Mouse (Mus musculus) testis, adult 2 months (tissue): Measurements from ENCODE around the gene Creb3l2. TPM values are rescaled to one million over a fixed set of nuclear protein-coding genes. Genes with fewer than 3 reads are reported as not detected.
A peak's percentile ranks its signal among the peaks of the same experiment; 100 is the strongest.

Experiments used
- H3K27ac ChIP-seq: fragments of 200-500 bp; 2 replicates; pipeline ENCODE4 v1.5.1; 2012; ENCODE audit warnings: low read depth, low read length; ENCODE audit not compliant: control insufficient read depth, insufficient read depth
- H3K27me3 ChIP-seq: fragments of 200-500 bp; 2 replicates; pipeline ENCODE4 v1.6.1; 2012; ENCODE audit warnings: mild to moderate bottlenecking, low read length, moderate library complexity; ENCODE audit not compliant: control insufficient read depth, insufficient read depth
- H3K36me3 ChIP-seq: fragments of 200-500 bp; 2 replicates; pipeline ENCODE4 v1.6.1; 2012; ENCODE audit warnings: mild to moderate bottlenecking, low read length; ENCODE audit not compliant: control insufficient read depth, insufficient read depth
- H3K4me1 ChIP-seq: fragments of 200-500 bp; 2 replicates; pipeline ENCODE4 v1.6.1; 2012; ENCODE audit warnings: low read length; ENCODE audit not compliant: control insufficient read depth, insufficient read depth
- H3K4me3 ChIP-seq: fragments of 200-500 bp; 2 replicates; pipeline ENCODE4 v1.5.1; 2012; ENCODE audit warnings: low read depth, mild to moderate bottlenecking, low read length, moderate library complexity, mixed read lengths; ENCODE audit not compliant: control insufficient read depth
- CTCF ChIP-seq: fragments of 200-500 bp; IDR thresholded peaks from 2 replicates; pipeline ENCODE4 v1.5.1; 2012; ENCODE audit warnings: low read depth, mild to moderate bottlenecking, inconsistent platforms, low read length, moderate library complexity; ENCODE audit not compliant: control insufficient read depth, insufficient read depth, insufficient replicate concordance
- POLR2A ChIP-seq: fragments of 200-500 bp; IDR thresholded peaks from 2 replicates; pipeline ENCODE4 v1.6.1; 2012; ENCODE audit warnings: low read depth, mild to moderate bottlenecking, inconsistent platforms, low read length, moderate library complexity; ENCODE audit not compliant: control insufficient read depth
- polyA plus RNA-seq: library from polyadenylated mRNA; depleted of rRNA; stranded (reverse); fragments of >200 nt; gene quantifications from 2 replicates; pipeline ENCODE4 v1.2.3, GENCODE M21; 2012

The Creb3l2 gene
- polyA plus RNA-seq, 1 experiment = 2.1 TPM

GRCm38 (mm10) chr6:37325076-37325475, 116.9 kb downstream of the Creb3l2 start:
- H3K27ac ChIP-seq = no peak overlapping the region
- H3K4me3 ChIP-seq = no peak overlapping the region
- H3K4me1 ChIP-seq = peaks cover 2% of the 10 kb centered on the region; the same call in 1 of the 2 replicates
- H3K27me3 ChIP-seq = no peaks in the 10 kb centered on the region
- no peaks in the 10 kb centered on the region for H3K36me3 ChIP-seq
- TF ChIP-seq CTCF (no peak), POLR2A (no peak)

DNA sequence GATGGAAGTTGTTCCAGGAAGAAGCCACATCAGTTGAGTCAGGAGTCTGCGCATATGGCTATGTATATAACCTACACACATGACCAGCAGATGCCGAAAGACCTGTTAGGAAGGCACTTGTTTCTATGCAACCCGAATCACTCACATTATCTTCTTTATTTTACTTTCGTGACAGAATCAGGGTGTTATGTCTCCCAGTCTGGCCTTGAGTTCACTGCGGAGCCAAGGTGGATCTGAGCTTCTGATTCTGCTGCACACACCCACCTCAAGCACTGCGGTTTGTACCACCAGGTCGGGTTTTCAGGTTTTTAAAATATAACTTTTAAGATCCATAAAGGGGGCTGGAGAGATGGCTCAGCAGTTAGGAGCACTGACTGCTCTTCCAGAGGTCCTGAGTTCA, 119.3 kb downstream of the Creb3l2 start:
- TF ChIP-seq POLR2A (no peak), CTCF (no peak)

GRCm38 (mm10) chr6:37322088-37322487, 119.9 kb downstream of the Creb3l2 start:
- peaks cover 2% of the 10 kb centered on the region; the same call in 1 of the 2 replicates for H3K4me1 ChIP-seq
- no peak for TF ChIP-seq POLR2A
- no peaks in the 10 kb centered on the region for H3K36me3 ChIP-seq
- H3K27me3 ChIP-seq = no peaks in the 10 kb centered on the region
- no peak overlapping the region for H3K27ac ChIP-seq
- peak overlapping the region; percentile 41 for H3K4me3 ChIP-seq

More for the DNA sequence above, 119.3 kb downstream of the Creb3l2 start:
- no peaks in the 10 kb centered on the region for H3K36me3 ChIP-seq
- no peaks in the 10 kb centered on the region for H3K27me3 ChIP-seq
- no peak overlapping the region for H3K4me3 ChIP-seq
- peaks cover 2% of the 10 kb centered on the region; the same call in 1 of the 2 replicates for H3K4me1 ChIP-seq
- H3K27ac ChIP-seq = no peak overlapping the region

DNA sequence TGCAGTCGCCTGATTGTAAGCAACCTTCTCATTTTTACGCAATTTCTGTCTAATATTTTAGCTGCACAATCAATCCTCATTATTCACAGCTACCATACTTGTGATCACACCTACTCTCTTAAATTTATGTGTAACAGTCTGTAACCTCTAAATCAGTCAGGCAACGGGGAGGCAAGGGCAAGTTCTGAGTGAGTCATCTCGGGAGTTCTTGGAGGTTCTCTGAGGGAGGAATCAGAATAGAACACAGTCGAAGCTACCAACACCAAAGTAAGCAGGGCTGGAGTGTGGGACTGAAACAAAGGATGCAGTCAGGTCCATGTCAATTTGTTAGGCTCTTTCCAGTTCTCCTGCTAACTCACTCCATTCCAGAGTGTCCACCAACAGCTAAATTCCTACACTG, 124.0 kb downstream of the Creb3l2 start:
- TF ChIP-seq CTCF (no peak), POLR2A (no peak)
- Histone ChIP-seq H3K27me3 (no peaks in the 10 kb centered on the region), H3K27ac (no peak overlapping the region), H3K4me3 (no peak overlapping the region), H3K4me1 (peaks cover 2% of the 10 kb centered on the region; the same call in 1 of the 2 replicates), H3K36me3 (no peaks in the 10 kb centered on the region)

GRCm38 (mm10) chr6:37315440-37315839, 126.5 kb downstream of the Creb3l2 start:
- Histone ChIP-seq H3K36me3 (no peaks in the 10 kb centered on the region), H3K27me3 (no peaks in the 10 kb centered on the region), H3K4me3 (no peak overlapping the region), H3K4me1 (no peaks in the 10 kb centered on the region), H3K27ac (no peak overlapping the region)
- no peak for TF ChIP-seq POLR2A
- TF ChIP-seq CTCF = no peak

GRCm38 (mm10) chr6:37310601-37311000, 131.3 kb downstream of the Creb3l2 start:
- no peak overlapping the region for H3K27ac ChIP-seq
- H3K4me1 ChIP-seq = no peaks in the 10 kb centered on the region
- H3K36me3 ChIP-seq = no peaks in the 10 kb centered on the region
- H3K4me3 ChIP-seq = no peak overlapping the region
- no peak for TF ChIP-seq POLR2A
- TF ChIP-seq CTCF = no peak
- no peaks in the 10 kb centered on the region for H3K27me3 ChIP-seq

- H3K4me3 ChIP-seq = no peak overlapping the region
- no peaks in the 10 kb centered on the region for H3K27me3 ChIP-seq
- TF ChIP-seq POLR2A (no peak), CTCF (no peak)
- H3K4me1 ChIP-seq = no peaks in the 10 kb centered on the region
- no peak overlapping the region for H3K27ac ChIP-seq
- H3K36me3 ChIP-seq = no peaks in the 10 kb centered on the region
Measured at GRCm38 (mm10) chr6:37306616-37307015, 135.3 kb downstream of the Creb3l2 start.

DNA sequence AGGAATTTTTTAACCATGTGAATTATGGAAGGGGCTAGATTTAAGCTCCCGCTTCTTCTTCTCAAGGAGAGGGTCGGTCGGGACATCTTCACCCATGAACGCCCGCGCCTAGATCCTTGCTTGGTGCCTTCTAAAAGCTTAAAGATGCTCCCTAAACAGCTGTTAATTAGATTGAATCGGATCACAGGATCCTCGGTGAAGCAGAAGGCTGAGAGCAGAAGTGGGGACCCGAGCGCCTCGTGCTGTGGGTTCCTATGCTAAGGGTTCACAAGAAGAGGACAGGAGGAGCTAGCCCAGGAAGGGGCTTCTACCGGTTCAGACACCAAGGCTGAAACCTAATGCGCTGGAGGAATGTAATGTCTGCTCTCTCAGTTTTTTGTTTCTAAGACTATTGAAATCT, 141.5 kb downstream of the Creb3l2 start:
- Histone ChIP-seq H3K4me1 (peaks cover 7% of the 10 kb centered on the region), H3K27me3 (peaks cover 3% of the 10 kb centered on the region), H3K4me3 (no peak overlapping the region), H3K36me3 (no peaks in the 10 kb centered on the region), H3K27ac (no peak overlapping the region)
- TF ChIP-seq CTCF (no peak), POLR2A (no peak)
